Mouse (Mus musculus): ENCODE measurements around the gene St7l. TPM values are rescaled to one million over a fixed set of nuclear protein-coding genes. Genes with fewer than 3 reads are reported as not detected.
A peak's percentile ranks its signal among the peaks of the same experiment; 100 is the strongest.

The St7l gene
- polyA plus RNA-seq, 1 experiment from 2014 or later, result 42.6 TPM

DNA sequence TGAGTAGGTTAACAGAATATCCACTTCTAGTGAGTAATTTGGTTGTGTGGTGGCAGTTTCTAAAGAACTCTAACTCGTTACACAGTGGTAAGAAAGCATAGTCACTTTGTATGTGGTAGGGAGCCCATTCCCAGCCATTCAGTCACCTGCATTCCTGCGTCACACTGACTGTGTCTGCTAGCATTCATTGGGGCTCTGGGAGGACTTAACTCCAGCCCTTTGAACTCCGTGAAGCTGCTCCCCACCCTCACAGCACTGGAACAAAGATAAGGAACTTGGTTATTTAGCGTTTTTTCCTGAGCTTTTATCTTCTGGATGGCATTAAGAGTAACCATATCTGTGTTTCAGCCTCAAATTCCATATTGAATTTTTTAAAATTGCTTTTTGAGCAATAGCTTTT is 74.5 kb downstream of the St7l start:
- no peak for TF ChIP-seq CTCF (IDR thresholded peaks at IDR 0.05)
- no peaks in the 10 kb centered on the region for H3K27me3 ChIP-seq
- ChIA-PET CTCF (interaction anchor here (0.9 to 8.0 kb wide), 7 partner anchors 9 to 94 kb away, joined by 3 to 65 read pairs (median 3); no protein-coding TSS in a partner anchor), POLR2A (interaction anchor here (0.6 to 1.5 kb wide), 4 partner anchors 14 to 707 kb away, joined by 3 to 4 read pairs (median 4); no protein-coding TSS in a partner anchor)
- in situ Hi-C loops (cut with MboI; ENCODE audit: low pct_unique_long_range_greater_than_20kb), result no loop called here
- no peak for ATAC-seq
- peak; percentile 44 for DNase-seq (ENCODE audit: low read depth, low spot score)

DNA sequence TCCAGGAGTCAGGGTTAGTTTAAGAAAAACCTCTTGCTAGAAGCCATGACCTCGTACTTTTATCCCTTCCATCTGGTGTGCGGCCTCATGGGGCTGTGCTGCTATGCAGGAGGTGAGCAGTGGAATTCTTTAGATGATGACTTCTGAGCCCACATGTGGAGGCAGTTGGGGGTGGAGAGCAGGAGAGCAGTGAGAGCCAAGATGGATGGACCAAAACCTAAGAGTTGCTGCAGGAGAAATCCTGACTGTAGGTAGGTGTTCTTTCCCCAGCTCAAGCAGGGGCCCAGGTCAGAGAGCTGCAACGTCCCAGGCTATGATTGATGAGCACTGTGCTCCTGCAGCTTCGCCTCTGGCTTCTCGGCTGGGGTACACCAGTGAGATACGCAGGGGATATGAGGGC is 76.9 kb downstream of the St7l start:
- peak; percentile 67 for DNase-seq (ENCODE audit: low read depth, low spot score)
- no peak for TF ChIP-seq CTCF (IDR thresholded peaks at IDR 0.05)
- POLR2A ChIA-PET, result interaction anchor here (0.6 to 1.5 kb wide), 6 partner anchors 22 to 326 kb away, joined by 3 to 8 read pairs (median 4); partner anchors contain the start of gene Rhoc

DNA sequence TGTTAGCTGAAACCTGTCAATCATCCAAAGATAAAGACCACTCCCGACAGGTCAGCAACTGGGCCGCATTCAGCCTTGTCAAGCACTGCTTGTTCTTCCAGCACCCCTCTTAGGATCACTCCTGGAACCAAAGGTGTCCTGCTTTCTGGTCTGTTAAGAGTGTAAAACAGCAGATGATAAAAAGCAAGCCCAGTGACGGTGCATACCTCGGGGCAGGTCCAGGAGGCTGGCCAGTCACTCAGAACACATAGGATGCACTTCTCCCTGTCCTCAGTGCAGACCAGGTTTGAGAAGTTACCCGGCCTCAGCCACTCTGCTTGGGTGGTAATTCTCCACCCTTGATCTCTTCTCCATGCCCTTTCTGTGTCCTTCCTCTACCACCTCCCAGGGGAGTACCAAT is 78.9 kb downstream of the St7l start:
- CTCF ChIA-PET, result interaction anchor here (1.3 to 1.5 kb wide), 3 partner anchors 12 to 116 kb away, joined by 3 to 7 read pairs (median 4); no protein-coding TSS in a partner anchor
- DNase-seq (ENCODE audit: low read depth, low spot score) (no peak), ATAC-seq (peak; percentile 7)
- in situ Hi-C loops (cut with MboI; ENCODE audit: low pct_unique_long_range_greater_than_20kb), result no loop called here
- POLR2A ChIA-PET, result interaction anchor here (1.5 to 2.7 kb wide), 2 partner anchors 14 to 15 kb away, joined by 3 to 11 read pairs; no protein-coding TSS in a partner anchor
- no peaks in the 10 kb centered on the region for H3K27me3 ChIP-seq
- no peak for TF ChIP-seq CTCF (IDR thresholded peaks at IDR 0.05)

More for the DNA sequence above, 76.9 kb downstream of the St7l start:
- peak; percentile 48 for ATAC-seq
- in situ Hi-C loops (cut with MboI; ENCODE audit: low pct_unique_long_range_greater_than_20kb), result no loop called here
- no peaks in the 10 kb centered on the region for H3K27me3 ChIP-seq
- CTCF ChIA-PET, result interaction anchor here (0.7 to 8.0 kb wide), 10 partner anchors 8 to 152 kb away, joined by 3 to 65 read pairs (median 3); no protein-coding TSS in a partner anchor

DNA sequence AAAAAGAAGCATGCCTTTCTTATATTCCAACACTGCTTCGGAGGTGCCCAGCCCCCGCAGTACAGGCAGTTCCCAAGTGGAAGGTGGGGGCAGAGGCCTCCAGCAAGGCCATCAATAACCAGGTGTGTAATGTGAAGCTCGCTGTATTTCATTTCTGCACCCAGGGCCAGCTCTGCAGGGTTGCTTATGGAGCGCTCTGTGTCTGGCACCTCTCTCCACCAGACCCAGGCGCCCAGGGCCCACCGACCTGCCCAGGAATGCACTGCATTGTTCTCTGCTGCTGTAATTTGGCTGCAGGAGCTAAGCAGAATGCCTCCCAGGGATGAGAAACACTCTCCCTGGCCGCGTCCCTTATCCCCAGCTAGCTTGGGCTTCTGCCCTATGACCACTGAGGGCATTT is 79.5 kb downstream of the St7l start:
- no peak for TF ChIP-seq CTCF (IDR thresholded peaks at IDR 0.05)
- CTCF ChIA-PET, result interaction anchor here (0.9 to 1.5 kb wide), 8 partner anchors 17 to 229 kb away, joined by 3 to 5 read pairs (median 4); no protein-coding TSS in a partner anchor
- peak; percentile 84 for DNase-seq (ENCODE audit: low read depth, low spot score)
- H3K27me3 ChIP-seq, result no peaks in the 10 kb centered on the region
- POLR2A ChIA-PET, result interaction anchor here (1.9 to 2.7 kb wide), 2 partner anchors 14 to 79 kb away, joined by 5 to 11 read pairs; partner anchors contain the start of gene Capza1
- in situ Hi-C loops (cut with MboI; ENCODE audit: low pct_unique_long_range_greater_than_20kb), result no loop called here
- ATAC-seq, result peak; percentile 69

DNA sequence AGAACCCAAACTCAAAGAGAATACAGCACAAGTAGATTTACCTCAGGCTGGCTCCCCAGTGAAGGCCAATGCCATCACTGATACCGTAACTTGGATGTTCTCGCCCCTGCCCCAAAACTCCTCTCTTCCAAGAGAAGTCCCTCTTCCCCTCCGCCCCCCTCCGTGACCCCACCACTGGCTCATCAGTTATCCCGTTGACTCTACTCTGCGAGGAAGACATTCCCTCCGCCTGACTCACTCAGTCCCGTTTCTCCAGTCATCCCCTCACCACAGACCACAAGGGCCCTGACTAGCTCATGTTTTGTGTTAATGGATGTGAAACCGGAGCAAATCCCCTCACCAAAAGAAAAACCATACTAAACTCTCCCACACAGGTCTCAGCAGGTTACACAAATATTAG is 81.1 kb downstream of the St7l start:
- ChIA-PET POLR2A (interaction anchor here (1.4 to 2.7 kb wide), 3 partner anchors 13 to 156 kb away, joined by 5 to 11 read pairs (median 5); partner anchors contain the start of genes Capza1 and Rhoc), CTCF (interaction anchor here (0.9 to 1.8 kb wide), 8 partner anchors 14 to 165 kb away, joined by 3 to 6 read pairs (median 3); no protein-coding TSS in a partner anchor)

DNA sequence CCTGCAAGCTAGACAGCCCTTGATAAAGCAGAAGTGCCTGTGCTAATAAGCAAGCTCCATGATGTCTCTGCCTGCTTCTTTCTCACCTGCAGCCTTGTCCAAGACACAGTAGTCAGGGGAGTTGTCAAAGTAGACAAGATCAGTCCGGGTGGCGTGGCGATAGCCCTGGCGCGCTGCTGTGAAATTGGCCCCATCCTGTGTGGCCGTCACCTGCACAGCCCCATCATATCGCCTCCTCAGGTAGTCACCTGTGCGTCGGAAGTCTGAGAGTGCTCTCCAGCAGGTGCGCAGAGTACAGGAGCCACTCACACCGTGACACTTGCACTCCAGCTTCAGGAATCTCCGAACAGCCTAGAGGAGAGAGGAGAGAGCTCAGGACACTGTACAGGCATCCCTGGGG is 87.1 kb downstream of the St7l start:
- no peak for ATAC-seq
- TF ChIP-seq CTCF (IDR thresholded peaks at IDR 0.05), result no peak
- no peaks in the 10 kb centered on the region for H3K27me3 ChIP-seq
- in situ Hi-C loops (cut with MboI; ENCODE audit: low pct_unique_long_range_greater_than_20kb), result no loop called here
- ChIA-PET CTCF (interaction anchor here (0.9 to 1.2 kb wide), 3 partner anchors 10 to 869 kb away, joined by 3 read pairs; no protein-coding TSS in a partner anchor), POLR2A (no interaction called here)
- no peak for DNase-seq (ENCODE audit: low read depth, low spot score)

More for the DNA sequence above, 81.1 kb downstream of the St7l start:
- no peaks in the 10 kb centered on the region for H3K27me3 ChIP-seq
- TF ChIP-seq CTCF (IDR thresholded peaks at IDR 0.05), result no peak
- in situ Hi-C loops (cut with MboI; ENCODE audit: low pct_unique_long_range_greater_than_20kb), result no loop called here
- DNase-seq (ENCODE audit: low read depth, low spot score) (peak; percentile 97), ATAC-seq (peak; percentile 65)

DNA sequence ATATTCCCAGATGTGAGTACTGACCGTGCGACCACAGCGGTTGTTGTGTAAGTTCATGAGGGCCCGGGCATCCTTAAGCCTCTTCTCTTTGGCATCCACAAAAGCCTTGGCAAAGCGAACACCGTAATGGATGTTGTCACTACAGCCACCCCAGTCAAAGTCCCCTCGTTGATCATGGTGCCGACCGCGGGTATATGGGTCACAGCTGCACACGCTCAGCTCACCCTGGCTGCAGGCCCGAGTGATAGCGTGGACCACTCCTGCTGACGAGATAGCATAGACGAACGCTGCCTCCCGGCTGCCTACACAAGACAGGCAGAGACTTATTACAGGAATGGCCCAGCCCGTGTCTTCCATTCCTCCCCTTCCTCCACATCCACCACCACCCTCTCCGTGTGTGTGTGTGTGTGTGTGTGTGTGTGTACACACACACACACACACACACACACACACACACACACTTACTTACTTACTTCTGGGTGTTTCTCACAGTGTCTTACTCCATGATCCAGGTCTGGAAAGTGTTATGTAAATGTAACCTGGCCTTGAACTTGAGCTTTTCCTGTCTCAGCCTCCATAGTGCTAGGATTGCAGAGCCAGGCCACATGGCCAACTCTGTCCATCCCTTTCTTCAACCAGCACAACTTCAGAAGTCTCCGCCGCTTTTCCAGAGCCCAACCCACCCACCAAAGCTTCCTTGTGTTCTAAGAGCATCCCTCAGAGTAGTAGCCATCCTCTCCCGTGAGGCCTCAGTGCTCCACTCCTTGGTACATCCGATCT is 89.3 kb downstream of the St7l start:
- DNase-seq (ENCODE audit: low read depth, low spot score) (no peak), ATAC-seq (no peak)
- no peak for TF ChIP-seq CTCF (IDR thresholded peaks at IDR 0.05)
- in situ Hi-C loops (cut with MboI; ENCODE audit: low pct_unique_long_range_greater_than_20kb), result no loop called here
- ChIA-PET CTCF (no interaction called here), POLR2A (interaction anchor here (0.7 kb wide), 1 partner anchor 14 kb away, joined by 4 read pairs; no protein-coding TSS in a partner anchor)
- H3K27me3 ChIP-seq, result no peaks in the 10 kb centered on the region

DNA sequence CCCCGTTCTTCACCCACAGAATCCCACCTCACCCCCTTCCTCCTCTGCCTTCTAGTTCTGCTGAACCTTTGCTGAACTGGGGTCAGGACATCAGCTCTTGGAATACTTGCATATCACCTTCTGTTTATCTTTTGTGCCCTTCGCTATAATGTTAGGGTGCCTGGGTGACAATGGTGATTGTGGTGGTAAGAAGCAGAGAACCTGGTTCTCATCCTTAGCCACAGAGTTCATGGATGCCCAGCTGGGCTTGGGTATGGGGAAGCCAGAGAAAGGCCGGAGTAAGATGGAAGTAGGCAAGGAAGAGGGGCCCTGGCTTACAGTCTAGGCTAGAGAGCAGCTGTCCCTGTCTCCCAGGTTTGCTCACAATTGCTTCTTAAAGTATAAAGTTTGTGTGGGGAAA is 90.3 kb downstream of the St7l start:
- in situ Hi-C loops (cut with MboI; ENCODE audit: low pct_unique_long_range_greater_than_20kb), result no loop called here
- no peak for ATAC-seq
- DNase-seq (ENCODE audit: low read depth, low spot score), result no peak
- ChIA-PET CTCF (no interaction called here), POLR2A (interaction anchor here (0.5 kb wide), 1 partner anchor 21 kb away, joined by 4 read pairs; no protein-coding TSS in a partner anchor)
- no peaks in the 10 kb centered on the region for H3K27me3 ChIP-seq
- TF ChIP-seq CTCF (IDR thresholded peaks at IDR 0.05), result no peak

DNA sequence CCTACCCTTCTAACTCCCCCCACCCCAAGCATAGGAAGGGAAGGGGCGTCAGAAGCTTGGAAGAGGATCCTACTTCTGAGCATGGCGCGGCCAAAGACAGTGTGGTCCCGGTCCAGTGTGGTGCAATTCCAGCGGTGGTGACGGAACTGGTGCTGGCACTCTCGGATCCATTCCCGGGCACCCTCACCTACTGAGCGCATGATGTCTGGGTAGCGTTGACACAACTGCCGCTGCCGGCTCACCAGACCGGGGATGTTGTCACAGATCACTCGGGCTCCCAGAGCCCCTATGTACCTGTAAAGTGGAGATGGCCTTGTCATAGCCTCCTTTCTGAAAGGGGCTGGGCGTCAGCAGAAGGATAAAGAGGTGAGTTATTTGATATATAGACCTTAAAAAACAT is 90.7 kb downstream of the St7l start:
- CTCF ChIA-PET, result interaction anchor here (1.2 kb wide), 1 partner anchor 29 kb away, joined by 4 read pairs; no protein-coding TSS in a partner anchor
- in situ Hi-C loops (cut with MboI; ENCODE audit: low pct_unique_long_range_greater_than_20kb), result no loop called here
- POLR2A ChIA-PET, result interaction anchor here (1.2 kb wide), 1 partner anchor 13 kb away, joined by 5 read pairs; no protein-coding TSS in a partner anchor
- no peak for DNase-seq (ENCODE audit: low read depth, low spot score)
- no peak for ATAC-seq
- no peaks in the 10 kb centered on the region for H3K27me3 ChIP-seq
- TF ChIP-seq CTCF (IDR thresholded peaks at IDR 0.05), result no peak

DNA sequence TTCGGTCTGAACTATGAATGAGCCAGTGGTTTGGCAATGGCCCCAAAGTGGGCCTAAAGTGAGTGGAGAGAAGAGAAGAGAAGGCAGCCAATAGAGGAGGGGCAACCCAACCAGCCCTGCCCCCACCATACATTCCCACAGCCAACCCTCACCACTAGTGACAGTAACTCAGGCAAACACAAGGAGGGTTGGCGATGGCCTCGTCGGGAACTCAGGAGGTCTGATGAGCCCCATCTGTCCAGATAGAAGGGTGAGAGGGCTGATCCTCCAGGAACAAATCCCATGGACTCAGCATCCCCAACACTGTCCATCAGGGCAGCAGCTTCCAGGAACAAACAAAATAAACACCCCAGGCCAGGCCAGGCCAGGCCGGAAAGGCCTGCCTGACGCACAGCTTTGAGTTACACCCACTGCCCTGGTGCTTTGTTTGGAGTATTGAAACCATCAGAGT is 92.4 kb downstream of the St7l start:
- no peak for ATAC-seq
- no peak for TF ChIP-seq CTCF (IDR thresholded peaks at IDR 0.05)
- POLR2A ChIA-PET, result interaction anchor here (3.6 kb wide), 1 partner anchor 12 kb away, joined by 11 read pairs; no protein-coding TSS in a partner anchor
- in situ Hi-C loops (cut with MboI; ENCODE audit: low pct_unique_long_range_greater_than_20kb), result no loop called here
- H3K27me3 ChIP-seq, result no peaks in the 10 kb centered on the region
- no peak for DNase-seq (ENCODE audit: low read depth, low spot score)
- CTCF ChIA-PET, result interaction anchor here (1.1 kb wide), 1 partner anchor 15 kb away, joined by 3 read pairs; no protein-coding TSS in a partner anchor

All from Patski (cell line).